Mouse (Mus musculus) forebrain, embryonic 11.5 days (tissue): ENCODE measurements around the gene Gm21954. TPM values are rescaled to one million over a fixed set of nuclear protein-coding genes. Genes with fewer than 3 reads are reported as not detected.

Experiments
- ATAC-seq: fragments of 200-750 bp; cut with Nextera tagmentation; replicated peaks from 2 replicates; pipeline ENCODE4 v1.8.0; 2017; ENCODE audit warnings: moderate TSS enrichment; ENCODE audit not compliant: low FRiP score
- DNase-seq: peaks from one replicate; pipeline ENCODE4 v3.0.0-alpha.2; 2017; ENCODE audit warnings: low spot score
- H3K27ac ChIP-seq: fragments of 300-500 bp; sonication (generic); 2 replicates; pipeline ENCODE4 v1.5.1; 2014; ENCODE audit warnings: low read depth, low read length
- H3K27me3 ChIP-seq: fragments of 300-500 bp; sonication (generic); 2 replicates; pipeline ENCODE4 v1.6.1; 2014; ENCODE audit warnings: mild to moderate bottlenecking, low read length, mixed read lengths; ENCODE audit not compliant: control insufficient read depth, insufficient read depth
- H3K36me3 ChIP-seq: fragments of 300-500 bp; sonication (generic); 2 replicates; pipeline ENCODE4 v1.6.1; 2014; ENCODE audit warnings: mild to moderate bottlenecking, low read length, moderate library complexity, mixed read lengths; ENCODE audit not compliant: control insufficient read depth, insufficient read depth
- H3K4me1 ChIP-seq: fragments of 300-500 bp; sonication (generic); replicated peaks from 2 replicates; pipeline ENCODE4 v1.6.1; 2014; ENCODE audit warnings: low read length, mixed read lengths; ENCODE audit not compliant: control insufficient read depth, insufficient read depth
- H3K4me2 ChIP-seq: fragments of 300-500 bp; sonication (generic); 2 replicates; pipeline ENCODE4 v1.6.1; 2014; ENCODE audit warnings: low read depth, mild to moderate bottlenecking, low read length, moderate library complexity, mixed read lengths; ENCODE audit not compliant: severe bottlenecking
- H3K4me3 ChIP-seq: fragments of 300-500 bp; sonication (generic); 2 replicates; pipeline ENCODE4 v1.5.1; 2014; ENCODE audit warnings: low read depth, low read length
- H3K9ac ChIP-seq: fragments of 300-500 bp; sonication (generic); 2 replicates; pipeline ENCODE4 v1.6.1; 2014; ENCODE audit warnings: low read length
- H3K9me3 ChIP-seq: fragments of 300-500 bp; sonication (generic); 2 replicates; pipeline ENCODE4 v1.6.1; 2016; ENCODE audit warnings: low read length, mixed read lengths; ENCODE audit not compliant: control insufficient read depth
- WGBS: fragments of 180-500 bp; shearing (Covaris S2); extraction: QIAGEN DNeasy Blood & Tissue Kit; methylation state at CpG from one replicate; pipeline ENCODE4 v1.1.7; 2014; 5-methylcytosine and 5-hydroxymethylcytosine counted together
- polyA plus RNA-seq: library from polyadenylated mRNA; unstranded; fragments of >200 nt; fragmentation: Nextera tagmentation; extraction: Ambion mirVana; gene quantifications from 2 replicates; pipeline ENCODE4 v1.2.1, GENCODE M21; 2014

Gm21954 gene
- polyA plus RNA-seq, 1 experiment from 2014 or later = not detected

GRCm38 (mm10) chr3:55419334-55419733 is 52.7 kb downstream of the Gm21954 start:
- Histone ChIP-seq H3K4me2 (no peak overlapping the region), H3K9ac (no peak overlapping the region), H3K27ac (no peak overlapping the region), H3K4me3 (no peak overlapping the region), H3K4me1 (peaks cover 3% of the 10 kb centered on the region), H3K36me3 (no peaks in the 10 kb centered on the region), H3K9me3 (no peaks in the 10 kb centered on the region), H3K27me3 (no peaks in the 10 kb centered on the region)
- ATAC-seq (no peak), DNase-seq (no peak)
- 19% methylated on average over 3 of the region's 3 CpGs for WGBS

GRCm38 (mm10) chr3:55418845-55419244 is 53.2 kb downstream of the Gm21954 start:
- WGBS = 64% methylated on average over 6 of the region's 6 CpGs
- no peak overlapping the region for H3K27ac ChIP-seq
- DNase-seq (no peak), ATAC-seq (no peak)
- no peak overlapping the region for H3K4me3 ChIP-seq
- H3K36me3 ChIP-seq = no peaks in the 10 kb centered on the region
- no peaks in the 10 kb centered on the region for H3K9me3 ChIP-seq
- H3K9ac ChIP-seq = no peak overlapping the region
- H3K27me3 ChIP-seq = no peaks in the 10 kb centered on the region
- no peak overlapping the region for H3K4me2 ChIP-seq
- peaks cover 3% of the 10 kb centered on the region for H3K4me1 ChIP-seq

- Histone ChIP-seq H3K4me1 (peaks cover 5% of the 10 kb centered on the region), H3K4me2 (peak overlapping the region; percentile 16; the same call in 1 of the 2 replicates), H3K9ac (peak overlapping the region; percentile 3), H3K9me3 (no peaks in the 10 kb centered on the region), H3K27ac (no peak overlapping the region), H3K36me3 (no peaks in the 10 kb centered on the region), H3K4me3 (no peak overlapping the region), H3K27me3 (no peaks in the 10 kb centered on the region)
- WGBS = 11% methylated on average over 14 of the region's 14 CpGs
- DNase-seq = peak; percentile 63
- ATAC-seq = peak; percentile 57
These were observed 56.5 kb downstream of the Gm21954 start for GRCm38 (mm10) chr3:55415527-55415950.

Other genes starting within 250 kb of the Gm21954 start
- gene Dclk1, start 229.8 kb downstream of the Gm21954 start, polyA plus RNA-seq = 77.5 and 83.3 TPM in 2 replicates